Mouse (Mus musculus) heart, embryonic 12.5 days (tissue): ENCODE data around the gene Wfikkn1. TPM values are rescaled to one million over a fixed set of nuclear protein-coding genes. Genes with fewer than 3 reads are reported as not detected.

Experiments used
- ATAC-seq: fragments of 200-750 bp; cut with Nextera tagmentation; 2 replicates; pipeline ENCODE4 v1.8.0; 2017; ENCODE audit warnings: moderate TSS enrichment, moderate library complexity; ENCODE audit not compliant: insufficient number of reproducible peaks, low FRiP score
- H3K27ac ChIP-seq: fragments of 300-500 bp; sonication (generic); 2 replicates; pipeline ENCODE4 v1.5.1; 2016; ENCODE audit warnings: mild to moderate bottlenecking, moderate library complexity; ENCODE audit not compliant: poor library complexity, severe bottlenecking
- H3K27me3 ChIP-seq: fragments of 300-500 bp; sonication (generic); replicated peaks from 2 replicates; pipeline ENCODE4 v1.6.1; 2016; ENCODE audit warnings: mild to moderate bottlenecking, moderate library complexity
- H3K36me3 ChIP-seq: fragments of 300-500 bp; sonication (generic); 2 replicates; pipeline ENCODE4 v1.6.1; 2016; ENCODE audit warnings: mild to moderate bottlenecking, moderate library complexity
- H3K4me1 ChIP-seq: fragments of 300-500 bp; sonication (generic); replicated peaks from 2 replicates; pipeline ENCODE4 v1.6.1; 2016; ENCODE audit warnings: mild to moderate bottlenecking
- H3K4me2 ChIP-seq: fragments of 300-500 bp; sonication (generic); 2 replicates; pipeline ENCODE4 v1.6.1; 2016; ENCODE audit warnings: mild to moderate bottlenecking, moderate library complexity
- H3K4me3 ChIP-seq: fragments of 300-500 bp; sonication (generic); 2 replicates; pipeline ENCODE4 v1.5.1; 2016; ENCODE audit warnings: mild to moderate bottlenecking
- H3K9ac ChIP-seq: fragments of 300-500 bp; sonication (generic); 2 replicates; pipeline ENCODE4 v1.6.1; 2016; ENCODE audit warnings: mild to moderate bottlenecking, moderate library complexity
- H3K9me3 ChIP-seq: fragments of 300-500 bp; sonication (generic); replicated peaks from 2 replicates; pipeline ENCODE4 v1.6.1; 2016; ENCODE audit warnings: mild to moderate bottlenecking, moderate library complexity
- WGBS: fragments of 180-500 bp; shearing (Covaris S2); methylation state at CpG from one replicate; pipeline ENCODE4 v1.1.7; 2016; 5-methylcytosine and 5-hydroxymethylcytosine counted together
- polyA plus RNA-seq: library from polyadenylated mRNA; unstranded; fragments of >200 nt; fragmentation: Nextera tagmentation; extraction: Ambion mirVana; gene quantifications from 2 replicates; pipeline ENCODE4 v1.2.1, GENCODE M21; 2016

Gene Wfikkn1
- polyA plus RNA-seq, 1 experiment from 2014 or later = 0.19 TPM

DNA sequence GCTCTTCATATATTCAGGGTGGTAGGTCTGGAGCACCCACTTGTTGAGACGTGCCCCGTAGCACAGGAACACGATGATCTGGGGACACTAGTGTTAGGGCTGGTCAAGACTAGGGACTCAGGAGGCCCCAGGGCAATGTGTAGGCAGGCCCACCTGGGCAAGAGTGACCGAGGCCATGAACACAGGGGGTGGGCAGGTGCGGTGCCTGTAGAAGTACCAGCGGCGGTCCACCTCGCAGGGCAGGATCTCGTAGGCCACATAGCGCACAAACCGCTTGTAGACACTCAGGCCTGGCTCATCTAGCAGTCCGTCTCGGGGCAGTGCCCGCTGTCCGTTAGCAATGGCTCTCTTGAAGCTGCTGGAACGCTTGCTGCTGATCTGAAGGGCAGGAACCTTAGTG, 44.8 kb downstream of the Wfikkn1 start:
- Histone ChIP-seq H3K27me3 (no peaks in the 10 kb centered on the region), H3K4me2 (peak overlapping the region; percentile 94), H3K27ac (no peak overlapping the region), H3K9ac (peak overlapping the region; percentile 72), H3K36me3 (peaks cover 53% of the 10 kb centered on the region), H3K4me3 (0 out of 2 replicates have a peak overlapping the region, but pooled peaks have one; percentile 46), H3K9me3 (no peaks in the 10 kb centered on the region), H3K4me1 (peaks cover 62% of the 10 kb centered on the region)
- 95% methylated on average over 16 of the region's 16 CpGs for WGBS
- ATAC-seq = no peak

DNA sequence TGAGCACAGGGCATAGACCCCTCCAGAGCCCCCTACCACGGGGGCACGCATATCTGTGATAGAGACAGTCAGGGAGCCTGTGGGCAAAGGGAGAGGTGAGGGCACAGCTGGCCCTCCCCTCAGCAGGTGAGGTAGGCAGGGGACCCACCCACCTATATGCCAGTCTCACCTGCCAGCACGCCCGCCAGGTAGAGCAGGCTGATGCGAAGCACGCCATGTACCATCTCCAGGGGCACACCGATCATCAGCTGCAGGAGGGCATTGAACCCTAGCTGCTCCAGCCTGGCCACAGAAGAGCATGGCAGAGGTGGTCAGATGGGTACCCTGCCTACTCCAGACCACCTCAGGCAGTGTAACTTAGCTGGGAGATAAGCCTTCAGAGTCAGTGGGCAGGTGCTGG, 45.4 kb downstream of the Wfikkn1 start:
- WGBS = 92% methylated on average over 7 of the region's 7 CpGs
- H3K36me3 ChIP-seq = peaks cover 53% of the 10 kb centered on the region
- H3K4me3 ChIP-seq = peak overlapping the region; percentile 71; the same call in 1 of the 2 replicates
- H3K27me3 ChIP-seq = no peaks in the 10 kb centered on the region
- peak overlapping the region; percentile 81; the same call in 1 of the 2 replicates for H3K9ac ChIP-seq
- peaks cover 67% of the 10 kb centered on the region for H3K4me1 ChIP-seq
- H3K27ac ChIP-seq = no peak overlapping the region
- H3K9me3 ChIP-seq = no peaks in the 10 kb centered on the region
- H3K4me2 ChIP-seq = peak overlapping the region; percentile 94
- no peak for ATAC-seq

DNA sequence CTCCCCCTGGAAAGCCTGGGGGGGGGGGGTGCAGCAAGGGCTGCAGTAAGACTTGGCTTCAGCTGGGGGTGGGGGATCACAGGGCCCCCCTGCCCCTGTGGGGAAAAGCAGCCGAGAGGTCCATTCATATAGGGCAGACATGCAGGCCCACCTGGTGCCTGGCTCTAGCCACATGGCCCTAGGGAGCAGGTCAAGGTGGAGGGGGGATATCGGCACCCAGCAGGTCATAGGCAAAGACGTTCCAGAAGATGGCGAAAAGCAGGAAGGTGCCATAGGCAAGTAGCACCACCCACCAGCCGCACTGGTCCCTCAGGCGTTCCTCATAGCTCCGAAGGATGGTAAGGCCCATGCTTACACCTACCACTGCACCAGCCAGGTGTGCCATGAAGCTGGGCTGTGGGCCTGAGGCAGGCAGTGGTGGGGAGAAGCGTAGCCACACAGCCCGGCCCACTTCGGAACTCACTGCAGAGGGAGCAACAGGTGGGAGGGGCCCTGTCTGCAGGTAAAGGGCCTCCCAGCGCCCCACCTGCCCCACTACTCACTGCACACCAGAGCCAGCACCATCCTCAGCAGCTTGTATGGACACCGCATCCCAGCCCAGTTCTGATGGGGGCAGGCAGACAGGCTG, 45.9 kb downstream of the Wfikkn1 start:
- no peak for ATAC-seq
- H3K4me3 ChIP-seq = peak overlapping the region; percentile 71
- H3K9ac ChIP-seq = peak overlapping the region; percentile 81
- H3K9me3 ChIP-seq = no peaks in the 10 kb centered on the region
- WGBS = 90% methylated on average over 12 of the region's 12 CpGs
- peak overlapping the region; percentile 94 for H3K4me2 ChIP-seq
- H3K36me3 ChIP-seq = peaks cover 53% of the 10 kb centered on the region
- H3K27me3 ChIP-seq = no peaks in the 10 kb centered on the region
- peaks cover 73% of the 10 kb centered on the region for H3K4me1 ChIP-seq
- H3K27ac ChIP-seq = peak overlapping the region; percentile 98

DNA sequence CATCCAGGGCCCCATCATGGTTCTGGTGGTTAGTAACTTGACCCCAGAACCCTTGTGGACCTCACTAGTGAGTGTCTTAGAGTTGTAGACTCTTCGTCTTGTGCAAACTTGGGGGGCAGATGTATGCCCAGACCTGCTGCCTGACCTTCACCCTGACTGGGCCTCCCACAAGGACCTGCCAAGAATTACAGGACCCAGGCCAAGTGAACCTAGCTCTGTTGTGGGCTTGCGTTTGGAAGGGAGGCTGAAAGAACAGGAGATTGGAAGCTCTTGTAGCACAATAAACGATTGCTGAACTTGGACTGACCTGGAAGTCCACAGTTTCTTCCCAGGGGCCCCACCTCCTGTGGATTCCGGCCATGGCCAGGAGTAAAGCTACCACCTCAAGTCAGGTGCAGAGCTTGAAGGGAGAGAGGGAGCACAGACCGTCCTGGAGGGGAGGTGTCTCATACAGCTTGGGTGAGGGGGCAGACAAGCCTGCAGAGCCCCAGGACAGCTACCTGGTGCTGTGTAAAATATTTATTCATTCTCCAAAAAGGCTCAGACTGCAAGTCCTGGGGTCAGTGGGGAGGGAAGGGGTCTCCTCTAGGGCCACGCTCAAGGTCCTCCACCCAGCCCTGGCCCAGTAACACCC, 46.6 kb downstream of the Wfikkn1 start:
- Histone ChIP-seq H3K27me3 (no peaks in the 10 kb centered on the region), H3K36me3 (peaks cover 49% of the 10 kb centered on the region), H3K9ac (peak overlapping the region; percentile 81), H3K4me1 (peaks cover 76% of the 10 kb centered on the region), H3K4me2 (peak overlapping the region; percentile 94), H3K4me3 (peak overlapping the region; percentile 71), H3K27ac (peak overlapping the region; percentile 98), H3K9me3 (no peaks in the 10 kb centered on the region)
- WGBS = 31% methylated on average over 6 of the region's 6 CpGs
- ATAC-seq = no peak

DNA sequence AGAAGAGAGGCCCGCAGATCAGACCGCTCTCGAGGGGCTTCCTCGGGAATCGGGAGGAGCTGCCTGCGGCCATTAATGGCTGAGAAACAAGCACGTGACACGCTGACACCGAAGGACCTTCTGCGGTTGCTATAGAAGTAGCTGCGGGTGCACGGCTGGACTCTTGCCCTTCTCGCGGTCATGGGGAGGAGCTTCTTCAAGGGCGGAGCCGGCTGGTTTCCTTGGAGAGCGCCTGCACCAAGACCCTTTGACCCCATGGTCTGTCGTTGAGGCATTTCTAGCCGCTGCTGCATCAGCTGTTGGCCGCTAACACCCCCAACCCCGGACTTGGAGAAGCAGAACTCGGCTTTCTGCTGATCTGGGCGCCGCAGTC, 47.4 kb downstream of the Wfikkn1 start, which contains the start of gene Stub1:
TSS of gene Stub1 (minus strand) at position 114 of the 373 bp plus-strand sequence.
- H3K36me3 ChIP-seq = peaks cover 43% of the 10 kb centered on the region
- under 1% methylated on average over 24 of the region's 24 CpGs for WGBS
- no peaks in the 10 kb centered on the region for H3K27me3 ChIP-seq
- H3K4me3 ChIP-seq = peak within 1 kb of the TSS; percentile 71
- peak within 1 kb of the TSS; percentile 98 for H3K27ac ChIP-seq
- H3K4me2 ChIP-seq = peak within 1 kb of the TSS; percentile 94
- H3K9me3 ChIP-seq = no peaks in the 10 kb centered on the region
- H3K4me1 ChIP-seq = peaks cover 78% of the 10 kb centered on the region
- ATAC-seq = peak; percentile 83
- H3K9ac ChIP-seq = peak within 1 kb of the TSS; percentile 92

DNA sequence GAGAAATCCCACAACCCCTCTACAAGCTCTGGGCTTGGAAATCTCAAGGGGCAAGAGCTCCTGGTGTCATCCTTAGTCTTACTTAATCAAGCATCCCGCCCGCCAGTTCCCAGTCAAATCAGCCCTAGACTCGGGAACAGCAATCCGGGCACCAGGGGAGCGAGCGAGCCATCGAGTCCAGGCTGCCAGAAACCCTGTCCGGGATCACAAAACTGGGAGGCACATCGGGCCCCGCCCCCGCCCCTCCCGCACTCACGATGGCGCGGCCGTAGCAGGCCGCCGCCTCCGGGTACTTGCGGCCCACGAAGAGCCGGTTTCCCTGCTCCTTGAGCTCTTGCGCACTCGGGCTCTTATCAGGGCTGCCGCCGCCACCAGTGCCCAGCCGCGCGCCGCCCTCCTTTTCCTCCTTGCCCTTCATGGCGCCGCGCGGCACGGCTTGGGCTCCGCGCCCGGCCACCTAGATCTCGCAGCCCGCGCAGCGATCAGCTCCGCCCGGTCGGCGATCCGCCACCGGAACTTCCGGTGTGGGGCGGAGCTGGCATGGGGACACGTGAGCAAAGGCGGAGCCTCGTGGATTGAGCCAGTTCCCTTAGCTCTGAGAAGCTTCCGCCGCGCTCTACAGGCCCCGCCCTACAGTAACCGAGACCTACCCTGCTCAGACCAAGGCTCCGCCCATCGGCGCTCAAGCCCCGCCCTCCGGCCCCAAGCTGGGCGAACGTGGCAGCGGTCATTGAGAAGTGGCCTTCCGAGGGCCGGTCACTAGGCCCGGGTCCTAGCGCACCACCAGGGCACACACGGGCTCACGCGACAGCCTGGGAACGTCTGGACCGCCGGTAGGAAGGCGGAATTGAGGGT, 48.0 kb downstream of the Wfikkn1 start:
- peak overlapping the region; percentile 71 for H3K4me3 ChIP-seq
- peak overlapping the region; percentile 94 for H3K4me2 ChIP-seq
- peaks cover 42% of the 10 kb centered on the region for H3K36me3 ChIP-seq
- peak overlapping the region; percentile 98 for H3K27ac ChIP-seq
- H3K9ac ChIP-seq = peak overlapping the region; percentile 92
- H3K9me3 ChIP-seq = no peaks in the 10 kb centered on the region
- peaks cover 75% of the 10 kb centered on the region for H3K4me1 ChIP-seq
- peak; percentile 92 for ATAC-seq
- under 1% methylated on average over 76 of the region's 77 CpGs for WGBS
- H3K27me3 ChIP-seq = no peaks in the 10 kb centered on the region

DNA sequence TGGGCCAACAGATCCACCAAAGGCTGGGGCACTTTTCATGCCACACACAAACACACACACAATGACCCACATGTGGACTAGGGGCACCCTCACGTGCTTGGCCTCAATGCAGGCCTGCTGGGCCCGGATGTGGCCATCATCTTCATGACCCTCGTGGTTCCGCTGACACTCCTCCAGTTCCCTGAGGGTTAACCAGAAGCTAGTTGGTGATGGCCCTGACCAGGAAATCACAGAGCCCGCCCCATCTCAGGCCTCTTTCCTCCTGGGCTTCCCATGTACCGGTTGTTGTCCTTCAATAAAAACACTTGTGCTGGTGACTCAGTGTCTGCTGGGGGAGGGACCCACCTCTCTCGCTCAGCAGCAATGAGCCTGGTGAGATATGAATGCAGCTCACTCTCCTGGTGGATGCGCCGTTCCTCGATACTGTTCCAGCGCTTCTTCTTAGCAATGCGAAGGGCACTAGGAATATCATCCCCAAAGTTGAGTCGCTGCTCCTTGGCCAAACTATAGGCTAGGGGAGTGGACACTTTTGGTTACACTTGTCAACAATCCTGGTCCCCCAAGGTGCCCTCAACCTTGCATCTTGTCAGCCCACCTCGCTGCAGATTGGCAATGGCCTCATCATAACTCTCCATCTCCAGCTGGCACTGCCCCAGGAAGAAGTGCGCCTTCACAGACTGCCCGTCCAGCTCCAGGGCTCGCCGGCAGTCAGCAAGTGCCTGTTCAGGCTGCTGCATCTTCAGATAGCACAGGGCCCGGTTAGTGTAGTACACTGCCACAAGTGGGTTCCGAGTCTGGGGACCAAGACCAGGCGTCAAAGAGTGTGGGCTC, 49.0 kb downstream of the Wfikkn1 start:
- H3K27me3 ChIP-seq = no peaks in the 10 kb centered on the region
- H3K9me3 ChIP-seq = no peaks in the 10 kb centered on the region
- 48% methylated on average over 21 of the region's 21 CpGs for WGBS
- H3K4me2 ChIP-seq = peak overlapping the region; percentile 94
- H3K9ac ChIP-seq = peak overlapping the region; percentile 92
- H3K36me3 ChIP-seq = peaks cover 51% of the 10 kb centered on the region
- no peak for ATAC-seq
- H3K4me3 ChIP-seq = peak overlapping the region; percentile 71
- H3K27ac ChIP-seq = peak overlapping the region; percentile 98
- peaks cover 75% of the 10 kb centered on the region for H3K4me1 ChIP-seq

DNA sequence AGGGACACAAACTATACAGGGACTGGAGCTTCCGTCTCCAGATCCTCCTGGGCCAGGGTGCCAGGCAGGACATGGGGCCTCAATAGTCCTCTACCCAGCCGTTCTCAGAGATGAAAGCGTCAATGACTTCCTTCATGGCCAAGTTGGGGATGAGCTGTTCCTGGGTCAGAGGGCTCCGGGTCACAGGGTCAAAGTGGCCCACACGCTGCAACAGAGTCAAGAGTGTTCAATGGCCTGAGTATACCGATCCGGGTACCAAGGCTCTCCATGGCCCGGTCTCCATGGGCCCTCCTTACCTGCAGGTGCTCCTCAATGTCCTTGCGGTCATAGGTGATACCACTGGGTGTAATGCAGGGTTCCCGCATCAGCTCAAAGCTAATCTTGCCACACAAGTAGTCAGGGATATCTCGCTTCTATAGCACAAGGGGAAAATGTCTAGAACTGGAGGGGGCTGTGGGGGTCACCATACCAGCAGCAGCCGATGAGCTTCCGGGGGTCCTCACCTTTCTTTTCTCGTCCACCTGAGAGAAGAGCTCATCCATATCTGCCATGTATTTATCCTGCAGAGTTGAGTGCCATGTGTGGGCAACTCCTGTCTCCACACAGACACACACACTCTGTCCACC, 49.7 kb downstream of the Wfikkn1 start:
- Histone ChIP-seq H3K36me3 (peaks cover 58% of the 10 kb centered on the region), H3K4me1 (peaks cover 70% of the 10 kb centered on the region), H3K4me2 (peak overlapping the region; percentile 94), H3K9me3 (no peaks in the 10 kb centered on the region), H3K4me3 (peak overlapping the region; percentile 71), H3K27me3 (no peaks in the 10 kb centered on the region), H3K27ac (no peak overlapping the region), H3K9ac (peak overlapping the region; percentile 92; the same call in 1 of the 2 replicates)
- WGBS = 89% methylated on average over 14 of the region's 14 CpGs
- no peak for ATAC-seq

DNA sequence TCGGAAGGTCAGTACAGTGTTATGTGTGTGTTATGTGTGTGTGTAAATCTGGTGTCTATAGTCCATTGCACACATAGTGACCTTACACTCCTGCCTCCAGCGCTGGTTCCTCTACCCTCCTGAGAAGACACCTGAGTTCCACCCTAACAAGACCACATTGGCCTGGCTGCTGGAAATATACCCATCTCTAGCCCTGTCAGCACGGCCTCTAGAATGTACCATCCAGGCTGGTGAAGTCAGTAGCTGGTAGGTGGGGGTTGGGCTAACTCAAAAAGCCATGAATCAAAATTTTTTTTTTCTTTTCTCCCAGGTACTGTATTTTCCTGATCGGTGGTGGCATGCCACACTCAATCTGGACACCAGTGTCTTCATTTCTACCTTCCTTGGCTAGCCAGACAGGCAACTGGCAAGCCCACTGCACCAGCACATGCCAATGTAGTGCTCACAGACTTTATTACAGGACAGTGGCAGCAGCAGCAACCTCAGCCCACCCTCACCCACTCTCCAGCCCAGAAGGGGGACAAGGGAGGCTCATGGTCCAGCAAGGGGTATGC, 50.4 kb downstream of the Wfikkn1 start:
- no peaks in the 10 kb centered on the region for H3K27me3 ChIP-seq
- peaks cover 68% of the 10 kb centered on the region for H3K4me1 ChIP-seq
- peak overlapping the region; percentile 67; the same call in 1 of the 2 replicates for H3K4me3 ChIP-seq
- H3K9me3 ChIP-seq = no peaks in the 10 kb centered on the region
- no peak overlapping the region for H3K27ac ChIP-seq
- no peak for ATAC-seq
- H3K36me3 ChIP-seq = peaks cover 58% of the 10 kb centered on the region
- peak overlapping the region; percentile 82; the same call in 1 of the 2 replicates for H3K9ac ChIP-seq
- peak overlapping the region; percentile 94 for H3K4me2 ChIP-seq
- WGBS = 78% methylated on average over 4 of the region's 4 CpGs

DNA sequence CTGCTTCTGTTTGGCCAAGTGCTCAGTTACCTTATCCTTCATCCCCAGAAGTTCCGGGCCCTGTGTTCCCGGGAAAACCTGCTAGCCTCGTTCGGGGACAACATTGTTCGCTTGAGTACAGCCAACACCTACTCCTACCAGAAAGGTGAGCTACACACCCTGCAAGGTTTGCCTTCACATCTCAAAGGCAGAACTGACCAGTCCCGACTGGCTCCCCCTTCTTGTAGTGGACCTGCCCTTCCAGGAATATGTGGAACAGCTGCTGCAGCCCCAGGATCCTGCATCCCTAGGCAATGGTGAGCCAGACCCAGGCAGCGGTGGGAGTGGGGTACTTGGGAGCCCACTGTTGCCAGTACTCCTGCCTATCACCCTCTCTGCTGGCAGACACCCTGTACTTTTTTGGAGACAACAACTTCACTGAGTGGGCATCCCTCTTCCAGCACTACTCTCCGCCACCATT, 51.1 kb downstream of the Wfikkn1 start:
- peaks cover 52% of the 10 kb centered on the region for H3K36me3 ChIP-seq
- peak overlapping the region; percentile 90 for H3K27ac ChIP-seq
- no peak for ATAC-seq
- H3K4me1 ChIP-seq = peaks cover 68% of the 10 kb centered on the region
- H3K9ac ChIP-seq = peak overlapping the region; percentile 82
- no peaks in the 10 kb centered on the region for H3K27me3 ChIP-seq
- H3K4me3 ChIP-seq = peak overlapping the region; percentile 67
- peak overlapping the region; percentile 83 for H3K4me2 ChIP-seq
- H3K9me3 ChIP-seq = no peaks in the 10 kb centered on the region
- WGBS = 36% methylated on average over 8 of the region's 8 CpGs
